Mouse (Mus musculus) bone marrow macrophage, adult 2 months (primary cell): Measurements from ENCODE around the gene Lrrc52. TPM values are rescaled to one million over a fixed set of nuclear protein-coding genes. Genes with fewer than 3 reads are reported as not detected.

Experiments used
- H3K27ac ChIP-seq: 2 replicates; pipeline ENCODE4 v1.5.1; 2012; ENCODE audit warnings: low read depth, low read length; ENCODE audit not compliant: insufficient read depth
- H3K4me1 ChIP-seq: 2 replicates; pipeline ENCODE4 v1.6.1; 2012; ENCODE audit warnings: low read length; ENCODE audit not compliant: control insufficient read depth, insufficient read depth
- H3K4me3 ChIP-seq: 2 replicates; pipeline ENCODE4 v1.5.1; 2012; ENCODE audit warnings: mild to moderate bottlenecking, low read length, moderate library complexity; ENCODE audit not compliant: insufficient read depth
- CTCF ChIP-seq: IDR thresholded peaks from 2 replicates; pipeline ENCODE4 v1.5.1; 2012; ENCODE audit warnings: low read depth, mild to moderate bottlenecking, low read length, moderate library complexity
- POLR2A ChIP-seq: IDR thresholded peaks from 2 replicates; pipeline ENCODE4 v1.6.1; 2012; ENCODE audit warnings: mild to moderate bottlenecking, low read depth, low read length, borderline replicate concordance
- polyA plus RNA-seq: library from polyadenylated mRNA; stranded (reverse); fragments of >200 nt; gene quantifications from 2 replicates; pipeline ENCODE4 v1.2.4, GENCODE M21; 2012; ENCODE audit not compliant: missing spikeins, insufficient read depth, insufficient read length

Lrrc52 gene
- polyA plus RNA-seq, 1 experiment: not detected

DNA sequence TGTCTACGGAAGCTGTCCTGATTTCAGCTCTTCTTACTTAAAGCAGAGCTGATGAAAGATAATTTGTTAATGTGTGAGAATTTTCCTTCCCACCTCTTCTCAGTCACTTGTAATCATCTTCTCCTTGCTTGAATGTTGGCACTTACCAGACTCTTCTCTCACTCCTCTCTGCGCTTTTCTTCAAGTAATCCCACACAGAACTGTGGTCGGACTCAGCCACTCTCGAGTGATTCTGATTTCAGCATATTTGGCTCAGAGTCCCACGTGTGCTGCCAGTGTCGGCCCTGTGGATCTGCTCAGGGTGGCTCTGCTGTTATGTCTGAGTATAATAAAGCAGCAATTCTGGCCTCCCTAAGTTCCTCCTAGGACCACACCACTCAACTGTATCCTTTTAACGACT lies 29.5 kb downstream of the Lrrc52 start:
- Histone ChIP-seq H3K4me1 (no peaks in the 10 kb centered on the region), H3K27ac (no peak overlapping the region), H3K4me3 (no peak overlapping the region)
- TF ChIP-seq POLR2A (no peak), CTCF (no peak)

DNA sequence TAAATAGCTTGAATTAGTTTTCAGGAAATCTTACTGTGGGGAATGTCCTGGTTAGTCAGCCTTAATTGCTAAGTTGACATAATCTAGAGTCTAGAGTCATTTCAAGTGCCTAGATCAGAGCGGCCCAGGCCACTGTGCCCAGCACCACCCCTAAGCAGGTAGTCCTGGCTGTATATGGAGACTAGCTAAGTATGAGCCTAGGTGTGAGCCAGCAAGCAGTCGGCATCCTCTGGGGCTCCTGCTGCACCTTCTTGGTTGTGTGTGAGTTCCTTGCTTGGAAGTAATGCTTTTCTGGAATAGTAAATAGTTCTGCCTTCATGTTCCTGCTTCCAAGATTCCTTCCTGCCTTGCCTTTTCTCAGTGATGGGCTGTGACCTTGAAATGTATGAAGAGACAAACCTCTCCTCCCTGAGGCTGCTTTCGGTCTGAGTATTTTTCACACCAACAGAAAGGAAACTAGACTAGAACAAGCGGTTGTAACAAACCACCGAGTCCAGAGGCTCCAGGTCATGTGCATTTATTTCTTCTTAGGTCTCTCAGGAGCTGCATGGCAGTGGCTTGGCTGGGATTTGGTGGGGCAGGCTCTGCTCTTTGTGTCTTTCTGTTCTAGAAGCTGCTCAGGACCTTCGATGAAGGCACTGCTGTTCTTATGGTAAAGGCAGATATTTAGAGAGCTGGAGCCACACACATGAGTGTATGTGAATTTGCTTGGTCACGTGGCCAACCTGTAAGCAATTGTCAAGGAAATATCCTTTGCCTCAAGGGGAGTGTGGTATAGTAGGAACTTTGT lies 30.2 kb downstream of the Lrrc52 start:
- no peak for TF ChIP-seq POLR2A
- no peak for TF ChIP-seq CTCF
- H3K27ac ChIP-seq: no peak overlapping the region
- H3K4me1 ChIP-seq: no peaks in the 10 kb centered on the region
- no peak overlapping the region for H3K4me3 ChIP-seq

DNA sequence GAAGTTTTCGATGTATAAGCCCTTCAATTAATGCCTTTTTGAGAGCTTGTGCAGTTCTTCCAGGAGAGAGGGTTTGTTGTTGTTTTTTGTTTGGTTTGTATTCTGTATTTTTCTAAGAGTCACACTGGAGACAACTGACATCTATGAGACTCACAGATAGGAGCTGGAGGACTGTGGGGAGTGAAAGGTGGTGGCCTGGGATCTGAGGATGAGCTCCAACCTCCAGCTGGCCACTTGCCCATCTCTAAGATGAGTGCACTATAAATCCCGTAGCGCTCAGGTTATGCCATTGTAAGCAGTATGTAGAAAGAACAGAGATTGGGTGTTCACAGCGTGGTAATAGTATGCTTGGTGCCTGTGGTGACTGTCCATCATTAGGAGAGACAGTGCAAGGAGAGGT lies 31.6 kb downstream of the Lrrc52 start:
- Histone ChIP-seq H3K27ac (no peak overlapping the region), H3K4me3 (no peak overlapping the region), H3K4me1 (no peaks in the 10 kb centered on the region)
- TF ChIP-seq CTCF (no peak), POLR2A (no peak)

DNA sequence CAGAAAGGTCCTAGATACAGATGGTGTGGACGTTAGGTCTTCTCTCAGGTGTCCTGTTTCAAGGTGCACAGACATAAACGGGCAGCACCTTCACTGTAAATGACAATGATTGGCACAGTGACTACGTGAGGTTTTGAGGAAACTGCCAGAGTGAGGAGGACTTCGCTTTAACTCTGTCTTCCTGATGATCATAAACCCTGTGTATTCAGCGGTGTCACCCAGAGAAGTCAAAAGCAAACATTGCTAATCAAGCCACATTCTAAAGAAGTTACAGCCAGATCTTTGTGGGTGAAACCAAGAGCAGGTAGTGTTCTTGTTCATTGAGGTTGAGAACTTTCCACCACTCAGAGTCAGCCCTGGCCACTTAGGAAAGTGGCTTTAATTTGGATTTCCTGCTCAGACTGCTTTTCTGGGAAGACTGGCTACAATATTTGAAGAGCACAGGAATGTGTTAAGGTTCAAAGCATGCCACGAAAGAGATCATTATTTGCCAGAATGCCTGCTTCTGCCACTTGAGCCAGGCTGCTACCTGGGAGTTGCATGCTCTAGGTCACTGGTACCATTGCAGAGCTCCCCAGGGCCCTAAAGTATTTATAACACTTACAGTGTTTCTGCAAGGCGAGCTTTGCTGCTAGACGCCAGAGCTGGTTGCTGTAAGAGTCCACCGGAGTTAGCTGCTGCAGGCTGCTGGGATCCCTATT lies 35.5 kb downstream of the Lrrc52 start:
- H3K27ac ChIP-seq: no peak overlapping the region
- H3K4me3 ChIP-seq: no peak overlapping the region
- no peaks in the 10 kb centered on the region for H3K4me1 ChIP-seq
- TF ChIP-seq CTCF: no peak
- TF ChIP-seq POLR2A: no peak

DNA sequence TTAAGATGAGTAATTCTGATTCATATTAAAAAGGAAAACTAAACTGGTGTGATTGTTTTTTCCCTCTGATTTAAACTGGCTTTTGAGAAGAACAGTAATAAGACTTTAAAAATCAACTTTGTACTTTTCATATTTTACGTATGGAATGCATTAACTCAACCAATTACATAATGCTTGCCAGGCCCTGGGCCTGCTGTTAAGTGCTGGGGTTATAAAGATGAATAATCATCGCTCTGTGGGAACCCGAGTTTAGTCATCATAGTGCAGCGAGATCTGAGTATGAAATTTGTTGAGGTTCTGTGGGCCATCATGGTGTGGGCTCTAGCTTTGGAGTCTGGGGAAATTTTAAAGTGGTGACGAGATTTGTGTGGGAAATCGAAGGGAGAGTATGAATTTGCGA lies 39.9 kb downstream of the Lrrc52 start:
- Histone ChIP-seq H3K4me1 (no peaks in the 10 kb centered on the region), H3K4me3 (no peak overlapping the region), H3K27ac (no peak overlapping the region)
- TF ChIP-seq POLR2A (no peak), CTCF (no peak)

DNA sequence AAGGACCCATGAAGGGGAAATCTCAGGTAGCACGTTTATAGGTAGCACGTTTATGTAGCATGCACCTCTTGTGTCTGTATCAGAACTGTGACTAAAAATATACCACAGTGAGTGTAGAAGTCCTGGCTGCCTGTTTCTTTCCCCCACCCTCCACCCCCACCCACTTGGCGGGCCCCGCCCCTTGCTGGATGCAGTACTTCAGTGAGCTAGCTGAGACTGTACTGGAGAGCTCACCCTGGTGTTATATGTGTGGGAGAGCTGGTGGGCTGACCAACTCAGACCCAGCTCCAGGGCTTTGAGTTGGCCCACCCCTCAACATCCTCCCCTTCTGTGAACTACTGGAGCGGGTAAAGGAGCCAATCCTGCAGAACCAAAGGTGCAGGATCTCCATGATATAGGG lies 41.0 kb downstream of the Lrrc52 start:
- no peak overlapping the region for H3K27ac ChIP-seq
- H3K4me1 ChIP-seq: no peaks in the 10 kb centered on the region
- TF ChIP-seq POLR2A: no peak
- no peak for TF ChIP-seq CTCF
- H3K4me3 ChIP-seq: no peak overlapping the region

DNA sequence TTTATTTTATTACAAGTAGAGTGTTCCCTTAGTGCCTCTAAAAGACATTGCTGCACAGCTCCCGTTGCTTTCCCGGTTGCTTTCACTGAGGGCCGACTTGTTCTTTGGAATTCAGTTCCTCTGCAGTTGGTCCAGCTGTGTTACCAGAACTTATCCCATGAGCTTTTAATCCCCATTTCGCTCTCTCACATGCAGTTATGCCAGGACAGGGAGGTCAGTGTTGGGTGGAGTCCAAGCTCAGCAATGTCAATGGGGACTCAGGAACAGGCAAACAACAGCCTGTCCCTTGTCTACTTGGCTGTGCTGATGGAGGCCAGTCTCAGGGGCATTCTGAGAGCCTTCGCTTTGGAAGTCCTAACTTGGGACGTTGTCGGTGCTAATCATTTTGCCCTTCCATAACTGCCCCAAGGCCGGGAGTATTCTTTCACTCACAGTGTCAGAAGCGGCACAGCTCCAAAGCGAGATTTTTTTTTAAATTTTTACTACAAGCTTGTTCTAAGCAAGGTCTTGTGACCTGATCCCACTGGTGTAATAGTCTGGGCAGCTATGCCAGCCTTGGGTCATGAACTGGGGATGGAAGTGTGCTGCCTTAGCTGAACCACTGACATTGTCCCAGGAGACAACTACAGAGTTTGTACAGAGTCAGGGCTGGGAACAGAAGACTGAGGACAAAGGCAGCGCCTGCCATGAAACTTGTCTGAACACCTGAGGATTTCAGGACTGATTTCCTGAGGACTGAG lies 43.9 kb downstream of the Lrrc52 start:
- TF ChIP-seq CTCF: no peak
- TF ChIP-seq POLR2A: no peak
- H3K4me3 ChIP-seq: no peak overlapping the region
- no peak overlapping the region for H3K27ac ChIP-seq

DNA sequence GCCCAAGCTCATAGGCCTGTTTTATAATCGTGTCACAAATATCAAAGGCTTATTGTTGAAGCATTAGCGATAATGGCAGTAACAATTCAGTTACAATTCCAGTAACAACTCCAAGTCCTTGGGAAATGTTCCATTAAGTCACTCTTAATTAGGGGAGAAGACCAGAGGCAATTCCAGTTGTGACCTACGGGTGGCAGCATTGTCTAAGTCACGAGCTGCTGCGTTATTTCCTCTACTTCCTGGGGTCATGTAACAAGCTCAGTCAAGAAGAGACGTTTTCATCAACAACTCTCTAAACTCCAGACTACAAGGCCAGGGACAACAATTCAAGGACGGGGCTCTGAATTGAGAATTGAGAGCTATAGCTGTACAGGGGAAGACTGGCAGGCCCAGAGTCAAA lies 51.7 kb downstream of the Lrrc52 start:
- Histone ChIP-seq H3K27ac (no peak overlapping the region), H3K4me1 (peaks cover 2% of the 10 kb centered on the region; the same call in 1 of the 2 replicates), H3K4me3 (no peak overlapping the region)
- TF ChIP-seq CTCF (no peak; the same call in 1 of the 2 replicates), POLR2A (no peak)

More for the DNA sequence above, 43.9 kb downstream of the Lrrc52 start:
- H3K4me1 ChIP-seq: no peaks in the 10 kb centered on the region

DNA sequence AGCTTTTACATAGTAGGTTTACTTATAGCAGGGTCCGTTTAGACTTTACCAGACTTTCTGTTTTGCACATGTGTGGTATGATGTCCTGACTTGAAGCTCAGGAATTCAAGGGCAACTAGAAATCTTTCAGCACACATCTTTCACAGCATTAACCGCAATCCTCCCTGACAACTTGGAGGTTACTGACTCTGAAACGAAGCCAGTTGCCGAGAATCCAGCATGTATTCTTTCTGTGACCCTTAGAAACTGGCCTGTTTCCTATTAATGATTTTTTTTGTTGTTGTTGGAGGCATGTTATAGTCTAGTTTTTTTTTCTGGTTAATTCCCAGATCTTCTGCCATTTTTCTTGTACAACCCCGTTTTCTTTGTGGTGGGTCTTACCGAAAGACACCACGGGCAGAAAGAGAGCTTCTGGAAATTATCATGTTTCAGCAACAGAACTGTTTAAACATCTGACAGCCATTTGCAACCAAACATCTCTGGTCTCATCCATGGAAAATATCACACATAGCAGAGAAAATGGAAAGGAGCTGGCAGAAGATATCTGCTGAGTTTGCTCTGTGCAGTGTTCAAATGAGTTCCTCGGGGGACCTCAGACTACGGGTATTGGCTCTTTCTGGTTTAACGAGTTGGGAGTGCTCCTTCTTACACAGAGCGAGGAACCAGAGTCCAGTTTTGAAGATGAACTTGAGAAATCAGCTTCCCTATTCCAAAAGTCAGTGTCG lies 54.4 kb downstream of the Lrrc52 start:
- peaks cover 2% of the 10 kb centered on the region; the same call in 1 of the 2 replicates for H3K4me1 ChIP-seq
- no peak overlapping the region for H3K27ac ChIP-seq
- no peak for TF ChIP-seq POLR2A
- TF ChIP-seq CTCF: no peak
- no peak overlapping the region for H3K4me3 ChIP-seq

DNA sequence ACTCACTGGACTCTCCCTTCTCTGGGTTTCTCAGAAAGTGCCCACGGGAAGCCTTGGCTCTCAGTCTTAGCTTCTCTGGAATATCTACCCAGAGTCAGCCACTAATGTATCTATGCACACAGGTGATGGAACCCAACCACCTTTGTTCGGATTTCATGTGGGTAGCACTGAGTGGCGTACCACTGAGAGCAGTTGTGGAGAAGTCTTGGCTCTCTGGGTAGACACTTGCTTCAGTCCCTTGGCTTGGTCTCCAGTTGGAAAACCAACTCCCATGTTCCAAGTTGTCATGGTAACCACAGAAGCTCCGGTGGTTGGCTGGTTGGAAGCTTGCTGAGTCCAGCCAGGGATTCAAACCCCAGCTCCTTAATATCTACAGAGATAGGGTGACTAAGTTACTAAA lies 57.0 kb downstream of the Lrrc52 start:
- Histone ChIP-seq H3K27ac (no peak overlapping the region), H3K4me1 (no peaks in the 10 kb centered on the region), H3K4me3 (no peak overlapping the region)
- TF ChIP-seq POLR2A (no peak), CTCF (no peak)
